Mouse (Mus musculus) ES-E14 (cell line): ENCODE results near the gene Wnk2. TPM values are rescaled to one million over a fixed set of nuclear protein-coding genes. Genes with fewer than 3 reads are reported as not detected.

ENCODE experiments used
- DNase-seq: peaks from one replicate; pipeline ENCODE4 v3.0.0-alpha.2; 2013; ENCODE audit warnings: low read depth, low spot score
- H3K27ac ChIP-seq: 2 replicates; pipeline ENCODE4 v1.5.1; 2012; ENCODE audit warnings: low read depth, mild to moderate bottlenecking, low read length, moderate library complexity, mixed read lengths; ENCODE audit not compliant: poor library complexity, insufficient read depth, severe bottlenecking
- H3K36me3 ChIP-seq: 2 replicates; pipeline ENCODE4 v1.6.1; 2012; ENCODE audit warnings: mild to moderate bottlenecking, low read length, moderate library complexity, mixed read lengths; ENCODE audit not compliant: control insufficient read depth, poor library complexity, insufficient read depth, severe bottlenecking
- H3K4me1 ChIP-seq, 2 experiments: fragments of 150-350 bp in 1 of 2; sonication (generic) in 1 of 2; 2 replicates each; pipeline ENCODE4 v1.6.1; 2012; ENCODE audit warnings: low read length in 2 of 2, mild to moderate bottlenecking in 1 of 2, mixed read lengths in 1 of 2; ENCODE audit not compliant: control insufficient read depth in 2 of 2, insufficient read depth in 2 of 2, poor library complexity in 1 of 2
- H3K4me3 ChIP-seq, 2 experiments: fragments of 150-350 bp in 1 of 2; sonication (generic) in 1 of 2; 2 replicates each; pipeline ENCODE4 v1.5.1; 2012; ENCODE audit warnings: low read length in 2 of 2, low read depth in 1 of 2, mild to moderate bottlenecking in 1 of 2, mixed read lengths in 1 of 2; ENCODE audit not compliant: insufficient read depth in 1 of 2, poor library complexity in 1 of 2, severe bottlenecking in 1 of 2
- H3K9ac ChIP-seq: 2 replicates; pipeline ENCODE4 v1.6.1; 2012; ENCODE audit warnings: low read depth, mild to moderate bottlenecking, low read length, mixed read lengths; ENCODE audit not compliant: poor library complexity, insufficient read depth, severe bottlenecking
- H3K9me3 ChIP-seq: fragments of 150-350 bp; sonication (generic); 2 replicates; pipeline ENCODE4 v1.6.1; 2012; ENCODE audit warnings: low read depth, mild to moderate bottlenecking, low read length; ENCODE audit not compliant: control insufficient read depth, insufficient read depth
- CHD2 ChIP-seq: IDR thresholded peaks from 2 replicates; pipeline ENCODE4 v1.6.1; 2014; ENCODE audit warnings: mild to moderate bottlenecking, low read depth, low read length, inconsistent platforms
- HCFC1 ChIP-seq: IDR thresholded peaks from 2 replicates; pipeline ENCODE4 v1.6.1; 2012; ENCODE audit warnings: low read length, inconsistent platforms, borderline replicate concordance; ENCODE audit not compliant: insufficient read depth
- MAFK ChIP-seq: IDR thresholded peaks from 2 replicates; pipeline ENCODE4 v1.6.1; 2014; ENCODE audit warnings: mild to moderate bottlenecking, low read depth, low read length, inconsistent platforms; ENCODE audit not compliant: insufficient read depth
- ZC3H11A ChIP-seq: IDR thresholded peaks from 2 replicates; pipeline ENCODE4 v1.6.1; 2012; ENCODE audit warnings: low read depth, mild to moderate bottlenecking, inconsistent platforms, low read length, borderline replicate concordance
- ZNF384 ChIP-seq: IDR thresholded peaks from 2 replicates; pipeline ENCODE4 v1.6.1; 2012; ENCODE audit warnings: low read depth, low read length, inconsistent platforms
- in situ Hi-C, 2 experiments: fragments of 600-800 bp; cut with MboI; formaldehyde crosslinking; loops; one replicate each; pipeline ENCODE4 v1.15.1; 2025; ENCODE audit warnings: low sequenced_read_pairs in 2 of 2, inconsistent platforms in 1 of 2; ENCODE audit not compliant: unreplicated experiment in 2 of 2
- total RNA-seq: library from RNA; depleted of rRNA; stranded (reverse); fragments of 300-350 nt; gene quantifications from 2 replicates; pipeline ENCODE4 v1.2.3, GENCODE M21; 2012

Gene Wnk2
- total RNA-seq, 1 experiment = 1.6 TPM

GRCm38 (mm10) chr13:49186798-49187287 is 39.0 kb upstream of the Wnk2 start:
- H3K4me1 ChIP-seq = peaks cover 2 to 6% of the 10 kb centered on the region in 2 experiments; a peak in 2 of 4 replicates
- peak overlapping the region in 1 of 2 experiments; percentile 37; a peak in 2 of 4 replicates for H3K4me3 ChIP-seq
- peak overlapping the region; percentile 57; the same call in 1 of the 2 replicates for H3K9ac ChIP-seq
- no peaks in the 10 kb centered on the region for H3K9me3 ChIP-seq
- peak; percentile 43 for DNase-seq
- no peaks in the 10 kb centered on the region for H3K36me3 ChIP-seq
- TF ChIP-seq MAFK (no peak), ZNF384 (no peak), HCFC1 (no peak), ZC3H11A (no peak), CHD2 (no peak)
- in situ Hi-C loops = no loop called here
- H3K27ac ChIP-seq = no peak overlapping the region

DNA sequence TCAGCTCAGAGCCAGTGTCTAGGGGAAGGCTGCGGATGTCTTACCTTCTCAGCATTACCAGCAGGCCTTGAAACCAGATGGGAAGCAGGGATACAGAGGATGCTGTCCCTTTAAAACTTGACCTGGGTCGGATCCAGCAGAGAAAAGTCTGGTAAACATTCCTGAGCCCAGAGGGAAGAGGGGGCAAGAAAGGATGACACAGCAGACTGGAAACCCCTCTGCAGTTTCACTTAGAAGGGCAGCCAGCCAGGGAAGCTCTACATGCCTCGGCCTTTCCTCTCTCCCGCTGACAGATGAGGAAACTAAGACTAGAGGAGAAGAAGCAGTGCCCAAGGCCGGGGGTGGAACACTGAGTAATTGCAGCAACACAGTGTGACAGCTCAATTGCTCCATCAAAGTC is 35.8 kb upstream of the Wnk2 start:
- H3K27ac ChIP-seq = no peak overlapping the region
- DNase-seq = no peak
- no peak overlapping the region for H3K4me3 ChIP-seq
- no peak for TF ChIP-seq HCFC1
- TF ChIP-seq ZC3H11A = no peak
- no peak for TF ChIP-seq ZNF384
- TF ChIP-seq CHD2 = no peak
- TF ChIP-seq MAFK = 0 out of 2 replicates have a peak, but pooled peaks have one; percentile 11
- H3K9me3 ChIP-seq = no peaks in the 10 kb centered on the region
- H3K4me1 ChIP-seq = peaks cover 0 to 11% of the 10 kb centered on the region in 2 experiments; a peak in 2 of 4 replicates
- no peak overlapping the region for H3K9ac ChIP-seq
- in situ Hi-C loops = no loop called here
- no peaks in the 10 kb centered on the region for H3K36me3 ChIP-seq

DNA sequence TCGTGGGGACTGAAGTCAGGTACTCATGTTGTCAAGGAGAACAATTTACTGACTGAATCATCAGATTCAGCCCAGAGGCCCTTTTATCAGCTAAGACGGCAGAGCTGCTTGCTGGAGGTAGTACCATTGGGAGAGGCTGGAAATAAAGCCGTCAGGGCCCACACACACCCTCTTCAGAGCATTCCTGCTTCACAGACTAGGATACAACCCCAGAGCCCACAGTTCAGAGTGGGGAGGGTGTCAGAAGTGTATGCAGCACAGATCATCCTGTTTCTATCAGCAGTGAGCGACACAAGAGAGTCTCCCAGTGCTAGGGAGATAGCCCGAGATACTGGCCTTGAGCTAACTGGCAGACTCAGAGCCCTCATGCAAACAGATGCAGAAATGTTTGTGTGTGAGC is 35.3 kb upstream of the Wnk2 start:
- DNase-seq = no peak
- Histone ChIP-seq H3K36me3 (no peaks in the 10 kb centered on the region), H3K9me3 (no peaks in the 10 kb centered on the region), H3K4me1 (peaks cover 0 to 11% of the 10 kb centered on the region in 2 experiments; a peak in 2 of 4 replicates), H3K27ac (no peak overlapping the region), H3K9ac (no peak overlapping the region), H3K4me3 (no peak overlapping the region)
- TF ChIP-seq MAFK = no peak
- TF ChIP-seq ZC3H11A = no peak
- TF ChIP-seq HCFC1 = no peak
- TF ChIP-seq CHD2 = no peak
- TF ChIP-seq ZNF384 = no peak
- in situ Hi-C loops = no loop called here

DNA sequence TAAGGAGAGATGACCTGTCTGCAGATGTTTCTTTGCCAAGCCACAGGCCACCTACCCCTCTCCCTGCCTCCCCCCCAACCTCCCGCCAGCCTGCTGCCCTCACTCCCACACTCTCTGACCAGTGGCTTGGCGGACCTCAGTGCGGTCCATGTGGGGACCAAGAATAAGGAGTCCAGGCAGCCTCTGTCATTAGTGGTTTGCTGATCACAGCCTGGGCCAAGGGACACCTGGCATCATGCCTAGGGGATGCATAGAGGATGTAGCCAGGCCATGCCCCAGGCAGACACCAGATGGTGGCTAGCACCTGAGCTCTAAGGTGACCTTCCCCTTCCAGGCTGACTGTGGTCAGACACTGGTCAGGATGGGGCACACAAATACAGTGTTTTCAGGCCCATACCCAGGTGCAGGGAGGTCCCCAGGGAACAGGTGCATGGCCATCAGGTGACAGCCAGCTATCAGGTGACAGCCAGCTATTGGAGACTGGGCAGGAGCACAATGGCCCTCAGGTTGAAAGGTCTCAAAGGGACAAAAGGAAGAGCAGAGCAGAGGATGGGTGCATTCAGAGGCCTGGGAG is 33.7 kb upstream of the Wnk2 start:
- Histone ChIP-seq H3K4me1 (peaks cover 0 to 7% of the 10 kb centered on the region in 2 experiments; a peak in 1 of 4 replicates), H3K36me3 (no peaks in the 10 kb centered on the region), H3K27ac (no peak overlapping the region), H3K9me3 (no peaks in the 10 kb centered on the region), H3K4me3 (no peak overlapping the region), H3K9ac (no peak overlapping the region)
- no peak for TF ChIP-seq CHD2
- TF ChIP-seq ZC3H11A = no peak
- TF ChIP-seq HCFC1 = no peak
- no peak for TF ChIP-seq MAFK
- no peak for TF ChIP-seq ZNF384
- in situ Hi-C loops = no loop called here
- no peak for DNase-seq
